Mouse (Mus musculus): ENCODE data around the gene Klhdc3.

The Klhdc3 gene

DNA sequence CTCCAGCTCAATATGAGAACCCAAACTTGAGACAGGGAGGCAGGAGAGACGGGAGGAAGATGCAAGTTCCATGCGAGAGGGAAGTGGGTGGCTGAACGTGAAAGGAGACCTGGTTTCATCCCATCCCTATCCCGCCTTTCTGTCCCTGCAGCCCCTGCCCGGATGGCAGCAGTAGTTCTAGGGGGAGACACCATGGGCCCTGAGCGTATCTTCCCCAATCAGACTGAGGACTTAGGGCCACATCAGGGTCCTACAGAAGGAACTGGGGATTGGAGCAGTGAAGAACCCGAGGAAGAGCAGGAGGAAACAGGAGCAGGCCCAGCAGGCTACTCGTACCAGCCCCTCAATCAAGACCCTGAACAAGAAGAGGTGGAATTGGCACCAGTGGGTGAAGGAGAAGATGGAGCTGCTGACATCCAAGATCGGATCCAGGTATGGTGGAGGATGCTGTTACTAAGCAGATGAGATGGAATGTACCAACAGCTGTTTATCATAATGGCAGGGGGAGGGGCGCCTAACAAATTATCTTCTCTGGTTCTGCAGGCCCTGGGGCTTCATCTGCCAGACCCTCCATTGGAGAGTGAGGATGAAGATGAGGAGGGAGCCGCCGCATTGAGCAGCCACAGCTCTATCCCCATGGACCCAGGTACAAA, 878 bp upstream of the Klhdc3 start:
- TF ChIP-seq GATA4 (IDR thresholded peaks at IDR 0.05; ENCODE audit: insufficient replicate concordance, low read length), result no peak

DNA sequence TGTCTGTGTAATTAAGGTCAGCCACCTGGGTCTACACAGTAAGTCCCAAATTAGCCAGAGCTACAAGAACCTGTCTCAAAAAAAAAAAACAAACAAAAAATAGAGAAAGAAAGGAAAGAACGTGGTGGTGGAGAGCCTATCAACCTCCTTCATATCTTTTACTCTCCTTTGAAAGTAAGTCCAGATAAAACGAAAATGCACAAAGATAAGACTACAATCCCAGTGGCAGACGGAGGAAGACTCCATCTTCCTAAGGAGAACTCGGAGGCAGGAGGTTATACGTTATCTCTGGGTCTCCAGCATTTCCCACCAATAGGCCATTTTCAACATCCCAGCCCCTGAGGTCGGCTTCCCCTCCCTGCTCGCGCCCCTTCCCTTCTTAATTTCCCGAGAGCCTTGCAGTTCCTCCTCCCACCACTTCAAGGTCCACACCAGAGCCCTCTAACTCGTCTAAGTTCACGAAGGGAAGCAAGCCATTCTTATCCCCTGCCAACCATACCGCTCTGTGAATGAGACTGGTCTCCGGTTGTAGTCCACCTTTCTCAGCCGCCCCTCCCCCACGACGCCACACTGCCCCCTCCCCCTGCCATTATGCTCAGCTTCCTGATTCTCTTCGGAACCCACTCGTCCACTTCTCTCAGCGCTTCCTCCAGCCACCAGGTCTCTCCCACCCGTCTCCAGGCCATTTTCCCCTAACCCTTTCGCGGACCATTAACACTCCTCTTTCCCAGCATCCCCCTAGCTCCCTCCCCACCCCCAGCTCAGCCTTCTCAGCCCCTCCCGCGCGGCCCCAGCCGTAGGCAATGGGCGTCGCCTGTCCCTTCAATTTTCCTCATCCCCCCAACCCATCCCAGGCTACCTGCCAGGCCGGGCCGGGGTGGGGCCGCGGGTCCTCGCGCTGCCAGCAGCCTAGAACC, 613 bp downstream of the Klhdc3 start:
- no peak for TF ChIP-seq GATA4 (IDR thresholded peaks at IDR 0.05; ENCODE audit: insufficient replicate concordance, low read length)

DNA sequence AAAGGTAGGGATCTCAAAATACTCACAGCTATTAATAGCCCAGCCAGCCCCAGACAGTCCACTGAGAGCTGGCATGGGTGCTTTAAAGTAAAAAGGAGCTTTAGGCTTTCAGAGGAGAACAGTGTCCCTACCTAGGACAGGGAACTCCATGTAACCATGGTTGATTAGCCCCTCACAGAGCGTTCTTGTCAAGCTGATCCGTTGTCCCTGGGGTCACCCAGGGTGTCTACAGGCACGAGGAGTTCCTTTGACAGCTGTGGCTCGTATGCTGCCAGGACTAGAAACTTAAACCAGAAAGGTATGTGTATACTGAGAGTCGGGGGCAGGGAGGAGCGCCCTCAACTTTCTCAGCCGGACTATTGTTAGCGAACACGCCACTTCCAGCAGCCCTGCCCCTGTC, 1.8 kb downstream of the Klhdc3 start:
- TF ChIP-seq GATA4 (IDR thresholded peaks at IDR 0.05; ENCODE audit: insufficient replicate concordance, low read length), result no peak

DNA sequence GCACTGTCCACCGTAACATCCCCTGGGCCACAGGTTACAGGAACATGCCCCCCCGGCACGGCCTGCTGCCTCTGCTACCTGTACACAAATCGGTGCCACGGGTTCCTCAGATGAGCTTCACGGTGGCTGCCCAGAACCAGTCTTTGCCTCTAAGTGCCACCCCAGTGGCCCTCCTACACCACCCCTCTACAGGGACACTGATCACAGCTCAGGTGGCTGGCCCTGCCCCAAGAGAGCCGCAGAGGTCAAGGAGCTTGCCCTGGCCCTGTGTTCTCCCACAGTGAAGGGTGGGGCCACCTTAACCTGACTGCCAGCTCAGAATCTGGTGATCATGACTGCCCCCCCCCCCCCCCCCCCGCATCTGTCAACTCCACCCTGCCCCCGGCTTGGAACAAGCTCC, 2.3 kb downstream of the Klhdc3 start, which contains the start of gene Mea1:
Gene Mea1, plus strand, starts transcription at position 378 of the 400 bp plus-strand sequence.
- TF ChIP-seq GATA4 (IDR thresholded peaks at IDR 0.05; ENCODE audit: insufficient replicate concordance, low read length), result no peak

DNA sequence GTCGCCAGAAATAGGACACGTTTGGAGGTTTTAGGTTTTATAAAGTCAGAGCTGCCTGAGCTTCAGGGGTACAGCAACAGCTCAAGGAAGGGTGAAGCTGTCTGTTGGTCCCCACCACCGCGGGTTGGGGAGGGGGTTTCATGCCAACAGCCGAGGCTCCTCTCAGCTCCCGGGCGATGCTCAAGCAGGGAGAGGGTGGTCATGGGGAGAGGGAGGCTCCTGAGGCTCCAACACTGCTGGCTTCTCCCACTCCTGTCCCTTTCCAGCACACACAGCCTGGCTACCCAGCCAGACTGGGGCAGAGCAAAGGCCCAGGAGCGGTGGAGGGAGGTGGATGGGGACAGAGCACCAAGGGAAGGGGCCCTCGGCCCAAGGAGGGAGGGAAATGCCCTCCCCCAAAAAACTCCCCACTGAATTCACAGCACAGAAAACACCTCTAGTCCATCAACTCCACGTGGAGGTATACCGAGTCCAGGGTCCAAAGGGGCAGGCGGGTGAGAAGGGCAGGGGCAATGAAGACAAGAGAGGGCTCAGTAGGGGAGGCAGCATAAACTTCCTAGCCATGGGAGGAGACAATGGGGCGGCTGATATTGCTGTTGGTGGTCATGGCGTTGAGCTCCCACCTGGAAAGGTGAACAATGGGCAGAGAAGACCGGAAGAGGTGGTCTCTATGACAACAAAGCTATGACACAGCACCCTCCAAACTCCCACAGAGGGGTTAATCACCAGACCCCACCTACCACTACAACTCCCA, 6.0 kb downstream of the Klhdc3 start:
- no peak for TF ChIP-seq GATA4 (IDR thresholded peaks at IDR 0.05; ENCODE audit: insufficient replicate concordance, low read length)

DNA sequence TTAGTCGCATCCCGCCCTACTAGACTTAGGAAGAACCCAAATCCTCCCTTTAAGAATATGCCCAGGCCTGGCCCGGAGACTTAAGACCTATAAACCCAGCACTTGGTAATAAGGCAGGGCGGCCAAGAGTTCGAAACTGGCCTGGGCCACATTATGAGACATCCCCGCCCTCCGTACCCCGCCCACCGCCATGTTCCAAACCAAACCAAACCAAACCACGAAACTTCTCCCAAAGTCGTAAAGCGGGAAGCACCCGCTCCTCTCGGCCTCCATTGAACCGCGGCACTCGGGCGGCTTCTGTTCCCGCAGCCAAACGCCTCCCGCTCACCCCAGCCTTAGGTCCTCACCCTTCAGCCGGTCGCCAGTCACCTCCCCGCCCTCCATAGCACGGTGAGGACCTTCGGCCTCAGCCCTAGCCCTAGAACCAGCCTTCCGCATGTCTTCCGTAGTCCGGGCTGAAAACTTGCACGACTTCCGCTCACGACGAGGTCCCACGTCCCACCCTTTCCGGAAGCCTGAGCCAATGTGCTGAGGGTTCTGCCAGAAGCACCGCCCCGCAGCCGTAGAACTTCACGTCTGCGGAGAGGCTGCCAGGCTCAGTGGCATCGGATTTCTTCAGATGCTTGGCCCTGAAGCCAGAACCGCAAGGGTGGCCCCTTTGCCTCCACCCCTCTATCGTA, 6.7 kb downstream of the Klhdc3 start, which contains the start of gene Rrp36:
Gene Rrp36, minus strand, starts transcription at position 503 of the 680 bp plus-strand sequence.
- TF ChIP-seq GATA4 (IDR thresholded peaks at IDR 0.05; ENCODE audit: insufficient replicate concordance, low read length), result no peak

DNA sequence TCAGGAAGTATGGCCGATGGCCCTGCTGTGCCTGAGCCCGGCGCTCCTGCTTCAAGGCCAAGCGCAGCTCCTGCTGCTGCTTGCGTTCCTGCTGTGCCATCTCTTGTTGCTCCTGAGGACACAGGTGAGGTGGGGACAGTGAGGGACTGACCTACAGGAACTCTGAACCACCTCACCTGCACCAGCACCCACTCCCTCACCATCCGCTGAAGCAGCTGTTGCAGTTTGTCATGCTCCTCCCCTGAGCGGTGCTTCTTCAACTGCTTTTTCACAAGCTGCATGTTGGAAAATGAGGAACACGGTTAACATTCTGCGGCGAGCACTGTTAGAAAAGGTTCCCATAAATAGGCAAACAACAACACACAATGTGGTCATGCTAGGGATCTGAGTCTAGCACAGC, 10.8 kb downstream of the Klhdc3 start:
- no peak for TF ChIP-seq GATA4 (IDR thresholded peaks at IDR 0.05; ENCODE audit: insufficient replicate concordance, low read length)

DNA sequence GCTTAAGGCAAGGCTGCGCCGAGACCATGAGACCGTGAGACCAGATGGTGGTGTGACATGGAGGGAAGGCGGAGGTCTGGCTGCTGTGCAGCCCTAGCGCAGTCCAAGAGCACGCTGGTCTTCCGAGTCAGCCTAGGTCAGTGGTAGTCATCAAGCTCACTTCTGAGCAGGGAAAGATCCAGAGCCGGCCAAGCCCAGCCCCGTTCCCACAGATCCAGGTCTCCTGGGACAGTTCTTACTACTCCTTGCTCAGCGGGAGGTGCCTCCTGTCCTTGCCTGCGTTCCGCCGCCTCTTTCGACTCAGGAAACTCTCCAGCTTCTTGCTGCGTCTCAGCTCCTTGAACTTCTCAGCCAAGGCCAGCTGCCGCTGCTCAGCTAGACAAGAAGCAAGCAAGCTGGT, 13.0 kb downstream of the Klhdc3 start:
- TF ChIP-seq GATA4 (IDR thresholded peaks at IDR 0.05; ENCODE audit: insufficient replicate concordance, low read length), result no peak

DNA sequence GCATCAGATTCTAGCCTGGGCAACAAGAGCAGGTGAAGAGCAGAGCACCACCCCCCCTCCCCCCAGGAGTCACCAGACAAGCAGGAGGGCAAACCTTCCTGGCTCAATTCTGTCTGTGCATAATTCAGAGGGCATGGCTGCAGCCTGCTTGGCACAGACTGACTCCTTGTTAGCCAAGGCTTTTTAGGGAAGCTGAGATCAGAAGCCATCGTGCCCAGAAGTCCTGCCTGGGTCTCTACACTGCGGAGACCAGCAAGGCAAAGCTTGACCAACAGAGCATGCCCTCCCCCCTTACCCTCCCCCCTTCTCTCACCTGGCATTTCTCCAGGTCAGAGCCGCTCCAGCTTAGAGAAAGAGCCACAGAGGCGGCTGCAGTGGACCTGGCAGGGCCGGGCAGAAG, 18.0 kb downstream of the Klhdc3 start:
- TF ChIP-seq GATA4 (IDR thresholded peaks at IDR 0.05; ENCODE audit: insufficient replicate concordance, low read length), result no peak

DNA sequence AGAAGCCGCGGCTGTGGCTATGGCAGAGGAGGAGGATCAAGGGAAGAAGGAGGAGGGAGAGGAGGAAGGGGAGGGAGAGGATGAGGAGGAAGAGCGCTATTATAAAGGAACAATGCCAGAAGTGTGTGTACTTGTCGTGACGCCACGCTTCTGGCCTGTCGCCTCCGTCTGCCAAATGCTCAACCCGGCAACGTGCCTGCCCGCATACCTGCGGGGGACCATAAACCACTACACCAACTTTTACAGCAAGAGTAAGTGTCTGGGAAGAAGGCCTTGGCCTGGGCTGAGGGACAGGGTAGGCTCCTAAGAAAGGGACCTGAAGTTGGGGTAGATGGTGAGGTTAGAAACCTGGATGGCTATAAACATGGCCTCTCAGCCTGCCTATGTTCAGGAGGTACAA, 18.7 kb downstream of the Klhdc3 start:
- no peak for TF ChIP-seq GATA4 (IDR thresholded peaks at IDR 0.05; ENCODE audit: insufficient replicate concordance, low read length)

DNA sequence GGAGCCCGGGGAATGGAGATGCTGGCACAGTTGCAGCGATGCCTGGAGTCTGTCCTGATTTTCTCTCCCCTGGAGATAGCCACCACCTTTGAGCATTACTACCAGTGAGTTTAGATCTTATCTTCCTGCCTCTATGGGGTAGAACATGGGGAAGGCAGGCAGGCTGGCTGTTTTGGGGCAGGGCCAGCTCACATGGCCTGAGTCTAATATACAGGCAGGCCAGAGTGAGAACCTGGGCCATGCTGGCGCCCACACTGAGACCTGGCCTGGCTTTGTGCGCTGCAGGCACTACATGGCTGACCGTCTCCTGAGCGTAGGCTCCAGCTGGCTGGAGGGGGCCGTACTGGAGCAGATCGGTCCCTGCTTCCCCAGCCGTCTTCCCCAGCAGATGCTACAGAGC, 19.4 kb downstream of the Klhdc3 start:
- no peak for TF ChIP-seq GATA4 (IDR thresholded peaks at IDR 0.05; ENCODE audit: insufficient replicate concordance, low read length)

DNA sequence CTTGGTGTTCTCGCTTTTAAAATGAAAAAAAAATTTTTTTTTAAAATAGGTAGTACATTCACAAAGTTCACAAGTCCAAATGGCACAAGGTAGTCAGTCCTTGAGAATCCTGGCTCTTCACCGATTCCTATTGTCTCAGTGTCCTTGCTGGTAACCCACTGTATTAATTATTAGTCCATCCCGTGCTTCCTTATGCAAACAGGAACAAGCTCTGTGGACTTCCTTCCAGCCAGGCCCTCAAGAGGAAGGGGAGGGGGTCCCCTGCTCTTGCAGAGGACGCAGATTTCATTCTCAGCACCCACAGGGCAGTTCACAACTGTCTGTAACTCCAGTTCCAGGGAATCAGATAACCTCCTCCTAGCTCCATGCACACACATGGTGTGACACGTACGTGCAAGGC, 24.7 kb downstream of the Klhdc3 start:
- no peak for TF ChIP-seq GATA4 (IDR thresholded peaks at IDR 0.05; ENCODE audit: insufficient replicate concordance, low read length)

DNA sequence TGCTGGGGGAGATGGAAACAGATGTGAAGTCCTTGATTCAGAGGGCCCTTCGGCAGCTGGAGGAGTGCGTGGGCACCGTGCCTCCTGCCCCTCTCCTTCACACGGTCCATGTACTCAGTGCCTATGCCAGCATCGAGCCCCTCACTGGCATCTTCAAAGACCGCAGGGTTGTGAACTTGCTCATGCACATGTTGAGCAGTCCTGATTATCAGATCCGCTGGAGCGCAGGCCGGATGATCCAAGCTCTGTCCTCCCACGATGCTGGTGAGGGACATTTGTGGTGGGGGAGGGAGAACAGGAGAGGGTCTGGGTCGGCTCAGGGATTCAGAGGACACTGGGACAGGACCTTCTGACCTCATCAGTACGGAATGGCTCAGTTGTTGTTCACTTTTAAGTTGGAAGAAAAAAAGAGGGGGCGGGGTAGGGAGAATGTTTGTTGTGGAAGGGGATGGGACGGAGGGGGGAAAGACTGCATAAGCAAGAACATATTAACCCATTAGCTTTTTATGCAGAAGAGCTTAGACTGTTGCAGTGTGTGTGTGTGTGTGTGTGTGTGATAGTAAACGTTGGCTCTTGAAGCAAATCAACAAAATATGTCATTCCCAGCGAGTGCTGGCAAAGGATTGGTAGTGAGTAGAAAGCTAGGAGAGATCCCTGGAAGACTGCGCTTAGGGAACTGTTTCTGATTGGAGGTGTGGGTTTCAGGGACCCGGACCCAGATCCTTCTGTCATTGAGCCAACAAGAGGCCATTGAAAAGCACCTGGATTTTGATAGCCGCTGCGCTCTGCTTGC, 28.8 kb downstream of the Klhdc3 start:
- no peak for TF ChIP-seq GATA4 (IDR thresholded peaks at IDR 0.05; ENCODE audit: insufficient replicate concordance, low read length)

DNA sequence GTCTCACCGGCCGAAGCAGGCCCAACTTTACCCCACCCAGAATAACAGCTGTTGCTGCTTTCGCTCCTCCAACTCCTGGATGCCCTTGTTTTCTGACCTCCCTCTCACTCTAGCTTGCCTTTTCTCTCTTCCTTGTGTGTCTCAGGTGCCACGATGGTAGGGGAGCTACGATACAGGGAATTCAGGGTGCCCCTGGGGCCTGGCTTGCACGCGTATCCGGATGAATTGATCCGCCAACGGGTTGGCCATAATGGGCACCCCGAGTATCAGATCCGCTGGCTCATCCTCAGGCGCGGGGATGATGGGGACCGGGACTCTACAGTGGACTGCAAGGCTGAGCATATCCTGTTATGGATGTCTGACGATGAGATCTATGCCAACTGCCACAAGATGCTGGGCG, 29.4 kb downstream of the Klhdc3 start:
- TF ChIP-seq GATA4 (IDR thresholded peaks at IDR 0.05; ENCODE audit: insufficient replicate concordance, low read length), result no peak
